Mouse (Mus musculus): ENCODE results near the gene Bcam.

DNA sequence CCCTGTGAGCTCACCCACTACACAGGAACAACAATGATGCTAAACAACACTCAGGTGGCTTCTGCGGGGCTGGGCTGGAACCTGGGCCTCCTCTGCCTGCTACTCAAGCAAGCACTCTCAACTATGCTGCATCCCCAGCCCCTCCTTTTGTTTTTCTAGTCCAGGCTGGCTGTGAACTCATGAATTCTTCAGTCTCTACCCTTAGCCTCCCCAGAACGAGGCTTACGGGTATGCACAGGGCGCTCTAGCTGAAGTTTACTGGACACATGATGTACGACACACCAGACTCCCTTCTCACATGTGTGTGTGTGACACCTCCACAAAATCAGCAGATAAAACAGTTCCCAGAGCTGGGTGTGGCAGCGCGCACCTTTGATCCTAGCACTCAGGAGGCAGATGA, 48.1 kb upstream of the Bcam start:
- TF ChIP-seq EP300 (IDR thresholded peaks at IDR 0.05; ENCODE audit: low read depth) = no peak
- no peak for TF ChIP-seq CTCF (IDR thresholded peaks at IDR 0.05; ENCODE audit: low read depth)
